Mouse (Mus musculus): ENCODE data around the gene Adprhl1. TPM values are rescaled to one million over a fixed set of nuclear protein-coding genes. Genes with fewer than 3 reads are reported as not detected.

Adprhl1 gene
- polyA plus RNA-seq (2014; fragmentation: Nextera tagmentation; extraction: Ambion mirVana), result not detected in 2 replicates

DNA sequence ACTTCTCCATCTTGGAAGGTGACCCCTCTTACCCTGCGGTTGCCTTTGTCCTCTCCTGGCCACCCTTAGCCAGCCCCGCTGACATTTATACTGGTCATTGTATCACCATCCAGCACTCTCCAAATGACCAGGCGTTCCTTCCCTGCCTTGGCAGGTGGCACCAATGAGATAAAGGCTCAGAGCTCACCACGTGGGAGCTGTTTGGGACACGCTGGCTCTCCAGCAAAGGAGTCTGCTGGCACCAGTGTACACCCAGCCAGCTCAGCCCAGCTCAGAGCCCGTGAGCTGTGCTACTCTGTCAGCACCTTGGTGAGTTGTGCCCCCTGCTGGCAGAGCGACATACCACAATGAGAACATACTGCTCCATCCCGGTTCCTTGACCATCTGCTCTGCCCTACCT lies at the start of gene Adprhl1:
TSS of gene Adprhl1 (minus strand) at position 144 of the 400 bp plus-strand sequence.
- no peak within 1 kb of the TSS for H3K4me2 ChIP-seq (ENCODE audit: low read depth, severe bottlenecking)
- H3K36me3 ChIP-seq (ENCODE audit: control insufficient read depth, insufficient read depth, low read length), result peaks cover 4% of the 10 kb centered on the region; the same call in 1 of the 2 replicates
- H3K9ac ChIP-seq (ENCODE audit: low read length), result no peak within 1 kb of the TSS
- peak; percentile 60; the same call in 1 of the 2 replicates for ATAC-seq (ENCODE audit: insufficient number of reproducible peaks, low FRiP score, low TSS enrichment, low read depth)
- H3K9me3 ChIP-seq (ENCODE audit: control insufficient read depth, low read length), result no peaks in the 10 kb centered on the region
- no peak within 1 kb of the TSS for H3K4me3 ChIP-seq (ENCODE audit: low read depth, low read length)
- DNase-seq (ENCODE audit: low spot score), result peak; percentile 80
- 42% methylated on average over 8 of the region's 8 CpGs for WGBS
- H3K27ac ChIP-seq (replicated peaks; ENCODE audit: low read depth, low read length), result no peak within 1 kb of the TSS
- no peaks in the 10 kb centered on the region for H3K4me1 ChIP-seq (ENCODE audit: control insufficient read depth, insufficient read depth, low read length)
- no peaks in the 10 kb centered on the region for H3K27me3 ChIP-seq (ENCODE audit: control insufficient read depth, insufficient read depth, low read length)

DNA sequence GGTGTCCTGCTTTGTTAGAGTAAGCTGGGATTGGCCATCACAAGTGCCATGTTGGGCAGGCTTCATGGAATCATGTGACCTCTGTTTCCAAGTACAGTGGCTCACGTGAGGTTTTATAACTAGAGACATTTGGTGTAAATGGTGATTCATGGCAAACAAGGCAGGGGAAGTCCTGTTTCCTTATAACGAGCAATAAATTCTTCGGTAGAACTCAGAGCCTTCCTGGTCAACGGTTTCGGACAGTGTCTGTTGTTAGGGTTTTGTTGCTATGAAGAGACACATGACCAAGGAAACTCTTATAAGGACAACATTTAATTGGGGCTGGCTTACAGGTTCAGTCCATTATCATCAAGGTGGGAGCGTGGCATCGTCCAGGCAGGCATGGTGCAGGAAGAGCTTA lies 47.1 kb upstream of the Adprhl1 start:
- ATAC-seq (ENCODE audit: insufficient number of reproducible peaks, low FRiP score, low TSS enrichment, low read depth), result no peak
- peaks cover 14% of the 10 kb centered on the region for H3K36me3 ChIP-seq (ENCODE audit: control insufficient read depth, insufficient read depth, low read length)
- H3K9ac ChIP-seq (ENCODE audit: low read length), result no peak overlapping the region
- no peak overlapping the region for H3K4me3 ChIP-seq (ENCODE audit: low read depth, low read length)
- no peaks in the 10 kb centered on the region for H3K27me3 ChIP-seq (ENCODE audit: control insufficient read depth, insufficient read depth, low read length)
- WGBS, result 85% methylated on average over 7 of the region's 7 CpGs
- H3K27ac ChIP-seq (replicated peaks; ENCODE audit: low read depth, low read length), result no peak overlapping the region
- no peaks in the 10 kb centered on the region for H3K9me3 ChIP-seq (ENCODE audit: control insufficient read depth, low read length)
- DNase-seq (ENCODE audit: low spot score), result no peak
- H3K4me1 ChIP-seq (ENCODE audit: control insufficient read depth, insufficient read depth, low read length), result no peaks in the 10 kb centered on the region
- H3K4me2 ChIP-seq (ENCODE audit: low read depth, severe bottlenecking), result no peak overlapping the region

DNA sequence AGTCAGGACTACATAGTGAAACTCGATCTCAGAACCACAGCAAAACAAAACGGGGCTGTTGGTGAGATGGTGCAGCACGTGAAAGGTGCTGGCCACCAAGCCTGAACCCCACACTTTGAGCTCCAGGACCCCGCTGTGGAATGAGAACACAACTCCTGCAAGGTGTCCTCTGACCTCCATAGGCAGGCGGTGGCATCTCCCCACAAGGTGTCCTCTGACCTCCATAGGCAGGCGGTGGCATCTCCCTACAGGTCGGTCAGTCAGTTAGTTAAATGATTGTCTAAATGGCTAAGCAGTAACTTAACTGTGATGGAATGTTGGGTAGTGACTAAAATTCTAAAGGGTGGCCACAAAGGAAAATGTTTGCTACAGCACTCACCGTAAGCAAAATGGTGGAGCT lies 45.6 kb upstream of the Adprhl1 start:
- no peak overlapping the region for H3K27ac ChIP-seq (replicated peaks; ENCODE audit: low read depth, low read length)

DNA sequence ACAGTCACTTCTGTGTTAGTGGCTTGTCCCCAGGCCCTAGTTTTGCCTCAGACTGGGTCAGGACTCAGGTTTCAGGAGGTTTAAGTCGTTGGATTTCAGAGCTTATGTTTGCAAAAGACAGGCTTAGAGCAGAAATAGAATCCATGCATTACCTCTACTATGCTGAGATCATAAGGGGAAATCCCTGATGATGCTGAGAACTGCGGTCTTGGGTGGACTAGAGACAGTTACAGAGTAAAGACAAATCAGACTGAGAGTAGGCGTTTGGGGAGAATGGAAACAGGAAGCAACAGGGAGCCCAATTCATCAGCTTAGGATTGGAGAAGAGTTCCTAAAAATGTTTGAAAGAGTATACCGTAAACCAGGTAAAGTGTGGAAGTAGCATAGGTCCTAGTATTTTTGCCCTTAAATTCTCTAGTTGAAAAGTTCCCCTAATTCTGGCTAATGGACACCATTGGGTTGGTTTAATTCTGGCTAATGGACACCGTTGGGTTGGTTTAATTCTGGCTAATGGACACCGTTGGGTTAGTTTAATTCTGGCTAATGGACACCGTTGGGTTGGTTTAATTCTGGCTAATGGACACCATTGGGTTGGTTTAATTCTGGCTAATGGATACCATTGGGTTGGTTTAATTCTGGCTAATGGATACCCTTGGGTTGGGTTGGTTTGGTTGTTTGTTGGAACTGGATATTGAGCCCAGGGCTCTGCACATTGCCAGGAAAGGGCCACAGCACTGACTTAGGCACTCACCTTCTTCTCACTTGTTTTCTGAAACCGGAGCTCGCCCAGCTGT lies 39.9 kb upstream of the Adprhl1 start:
- Histone ChIP-seq H3K4me3 (ENCODE audit: low read depth, low read length) (no peak overlapping the region), H3K27me3 (ENCODE audit: control insufficient read depth, insufficient read depth, low read length) (no peaks in the 10 kb centered on the region)
- 90% methylated on average over 9 of the region's 9 CpGs for WGBS

More for the DNA sequence above, 45.6 kb upstream of the Adprhl1 start:
- Histone ChIP-seq H3K9ac (ENCODE audit: low read length) (no peak overlapping the region), H3K4me2 (ENCODE audit: low read depth, severe bottlenecking) (no peak overlapping the region), H3K27me3 (ENCODE audit: control insufficient read depth, insufficient read depth, low read length) (no peaks in the 10 kb centered on the region), H3K36me3 (ENCODE audit: control insufficient read depth, insufficient read depth, low read length) (peaks cover 16% of the 10 kb centered on the region), H3K9me3 (ENCODE audit: control insufficient read depth, low read length) (no peaks in the 10 kb centered on the region), H3K4me3 (ENCODE audit: low read depth, low read length) (no peak overlapping the region), H3K4me1 (ENCODE audit: control insufficient read depth, insufficient read depth, low read length) (no peaks in the 10 kb centered on the region)
- ATAC-seq (ENCODE audit: insufficient number of reproducible peaks, low FRiP score, low TSS enrichment, low read depth), result no peak
- DNase-seq (ENCODE audit: low spot score), result no peak
- 93% methylated on average over 8 of the region's 8 CpGs for WGBS

DNA sequence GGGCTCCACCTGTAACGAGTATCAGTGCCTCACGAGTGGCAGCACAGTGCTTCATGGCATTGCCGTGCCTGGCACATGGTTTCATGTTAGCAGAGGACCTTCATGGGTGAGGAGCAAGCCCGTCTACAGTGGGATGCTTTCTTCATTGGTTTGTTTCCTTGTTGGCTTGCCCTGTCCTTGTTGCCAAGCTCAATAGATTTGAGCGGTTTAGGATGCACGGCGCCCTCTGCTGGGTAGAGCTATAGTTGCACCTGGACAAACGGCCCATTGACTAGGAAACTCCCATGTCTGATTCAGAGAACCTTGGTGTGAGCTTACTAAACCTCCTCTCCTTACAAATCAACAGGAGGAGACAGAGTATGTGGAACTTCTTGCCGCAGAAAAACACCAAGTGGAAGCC lies 38.4 kb upstream of the Adprhl1 start:
- no peak overlapping the region for H3K27ac ChIP-seq (replicated peaks; ENCODE audit: low read depth, low read length)
- no peaks in the 10 kb centered on the region for H3K9me3 ChIP-seq (ENCODE audit: control insufficient read depth, low read length)
- H3K4me3 ChIP-seq (ENCODE audit: low read depth, low read length), result no peak overlapping the region
- no peaks in the 10 kb centered on the region for H3K27me3 ChIP-seq (ENCODE audit: control insufficient read depth, insufficient read depth, low read length)
- DNase-seq (ENCODE audit: low spot score), result peak; percentile 87
- WGBS, result 23% methylated on average over 9 of the region's 9 CpGs
- ATAC-seq (ENCODE audit: insufficient number of reproducible peaks, low FRiP score, low TSS enrichment, low read depth), result no peak
- no peak overlapping the region for H3K4me2 ChIP-seq (ENCODE audit: low read depth, severe bottlenecking)
- H3K4me1 ChIP-seq (ENCODE audit: control insufficient read depth, insufficient read depth, low read length), result no peaks in the 10 kb centered on the region
- H3K36me3 ChIP-seq (ENCODE audit: control insufficient read depth, insufficient read depth, low read length), result peaks cover 8% of the 10 kb centered on the region; the same call in 1 of the 2 replicates
- H3K9ac ChIP-seq (ENCODE audit: low read length), result no peak overlapping the region

More for the DNA sequence above, 39.9 kb upstream of the Adprhl1 start:
- H3K9ac ChIP-seq (ENCODE audit: low read length), result no peak overlapping the region
- no peak overlapping the region for H3K27ac ChIP-seq (replicated peaks; ENCODE audit: low read depth, low read length)
- no peaks in the 10 kb centered on the region for H3K4me1 ChIP-seq (ENCODE audit: control insufficient read depth, insufficient read depth, low read length)
- peaks cover 8% of the 10 kb centered on the region; the same call in 1 of the 2 replicates for H3K36me3 ChIP-seq (ENCODE audit: control insufficient read depth, insufficient read depth, low read length)
- H3K9me3 ChIP-seq (ENCODE audit: control insufficient read depth, low read length), result no peaks in the 10 kb centered on the region
- no peak overlapping the region for H3K4me2 ChIP-seq (ENCODE audit: low read depth, severe bottlenecking)
- ATAC-seq (ENCODE audit: insufficient number of reproducible peaks, low FRiP score, low TSS enrichment, low read depth) (no peak), DNase-seq (ENCODE audit: low spot score) (no peak)

DNA sequence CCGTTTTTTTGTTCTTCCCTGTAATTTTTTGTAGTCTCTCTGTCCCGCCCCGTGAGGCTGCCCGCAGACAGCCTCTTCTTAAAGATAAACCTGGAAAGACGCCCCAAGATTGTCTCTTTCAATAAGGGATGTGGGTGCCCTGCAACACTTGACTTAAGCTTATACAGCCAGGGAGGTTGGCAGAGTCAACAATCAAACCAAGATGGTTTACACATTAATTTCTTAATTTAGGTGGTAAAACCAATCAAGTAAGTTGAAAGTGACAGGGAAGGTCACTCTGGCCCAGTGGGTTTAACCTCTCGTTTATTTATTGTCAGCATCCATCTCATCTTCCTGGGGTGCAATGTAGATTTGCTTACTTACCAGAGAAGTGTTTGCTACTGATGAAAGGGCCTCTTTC lies 34.7 kb upstream of the Adprhl1 start:
- DNase-seq (ENCODE audit: low spot score), result no peak
- H3K9me3 ChIP-seq (ENCODE audit: control insufficient read depth, low read length), result no peaks in the 10 kb centered on the region
- WGBS, result 5% methylated on average over 6 of the region's 6 CpGs
- H3K27me3 ChIP-seq (ENCODE audit: control insufficient read depth, insufficient read depth, low read length), result no peaks in the 10 kb centered on the region
- H3K36me3 ChIP-seq (ENCODE audit: control insufficient read depth, insufficient read depth, low read length), result no peaks in the 10 kb centered on the region
- no peak overlapping the region for H3K27ac ChIP-seq (replicated peaks; ENCODE audit: low read depth, low read length)
- peak overlapping the region; percentile 72 for H3K4me3 ChIP-seq (ENCODE audit: low read depth, low read length)
- H3K9ac ChIP-seq (ENCODE audit: low read length), result peak overlapping the region; percentile 57
- ATAC-seq (ENCODE audit: insufficient number of reproducible peaks, low FRiP score, low TSS enrichment, low read depth), result no peak
- H3K4me1 ChIP-seq (ENCODE audit: control insufficient read depth, insufficient read depth, low read length), result peaks cover 6% of the 10 kb centered on the region
- peak overlapping the region; percentile 85 for H3K4me2 ChIP-seq (ENCODE audit: low read depth, severe bottlenecking)

DNA sequence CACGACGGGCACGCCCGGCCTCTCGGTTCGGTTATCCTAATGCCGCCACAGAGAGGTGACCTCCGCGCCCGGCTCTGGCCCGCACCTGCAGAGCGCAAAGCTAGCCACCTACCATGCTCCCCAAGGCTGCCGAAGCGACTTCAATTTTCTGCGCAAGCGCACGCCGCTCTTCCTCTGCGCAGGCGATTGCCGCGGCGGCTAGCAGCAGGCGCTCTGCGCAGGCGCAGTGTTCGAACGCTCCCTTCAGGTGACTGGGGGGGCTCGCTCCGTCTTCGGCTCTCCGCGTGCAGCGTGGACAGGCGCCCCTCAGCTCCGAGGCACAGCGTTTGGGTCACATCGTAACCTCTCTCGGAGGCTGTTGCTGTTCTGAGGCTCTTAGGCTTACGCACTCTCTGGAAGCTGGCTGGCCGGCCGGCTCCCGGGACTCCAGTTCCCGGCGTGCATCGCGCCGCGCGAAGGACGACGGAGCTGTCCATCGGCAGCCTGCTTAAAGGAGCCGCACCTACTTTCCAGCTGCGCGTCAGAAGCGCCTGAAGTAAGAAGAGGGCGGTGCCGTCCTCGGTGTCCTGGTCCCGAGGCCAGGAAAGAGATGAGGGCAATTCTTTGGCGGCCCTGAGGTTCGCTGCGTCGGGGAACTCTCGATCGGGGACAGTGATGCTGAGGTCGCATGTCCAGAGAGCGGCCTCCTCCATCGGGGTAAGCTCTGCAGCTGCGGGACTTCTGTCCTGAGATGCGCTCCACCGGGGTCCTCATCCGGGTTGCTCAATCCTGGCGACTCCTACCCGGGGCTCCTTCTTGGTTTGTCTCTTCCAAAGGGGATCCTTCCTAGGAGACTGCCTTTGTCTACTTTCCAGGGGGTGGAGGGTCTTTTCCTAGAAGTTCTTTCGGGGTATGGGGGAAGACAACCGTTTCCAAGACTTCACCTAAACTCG lies 34.0 kb upstream of the Adprhl1 start, which contains the start of the genes Dcun1d2 and Tmco3:
TSS of gene Dcun1d2 (minus strand) at position 440 of the 932 bp plus-strand sequence.
TSS of gene Tmco3 (plus strand) at position 499 of the 932 bp plus-strand sequence.
- WGBS, result under 1% methylated on average over 79 of the region's 79 CpGs

DNA sequence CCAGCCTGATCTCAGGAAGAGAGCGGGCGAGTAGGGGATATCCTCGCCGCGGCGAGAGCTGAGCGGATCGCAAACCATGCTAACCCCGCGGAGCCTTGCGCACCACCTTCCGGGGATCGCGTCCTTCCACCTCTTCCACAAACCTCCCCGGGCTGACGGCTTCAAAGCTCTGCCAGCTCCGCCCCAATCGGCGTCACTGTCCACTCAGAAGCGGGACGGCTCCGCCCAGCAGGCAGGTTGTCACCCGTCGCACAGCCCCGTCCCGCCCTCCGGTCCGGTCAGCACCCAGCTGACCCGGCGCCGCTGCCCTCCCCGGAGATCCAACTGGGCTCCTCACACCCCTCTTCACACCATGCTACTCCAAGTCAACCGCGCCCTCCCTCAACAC lies 33.3 kb upstream of the Adprhl1 start:
- H3K4me1 ChIP-seq (ENCODE audit: control insufficient read depth, insufficient read depth, low read length), result peaks cover 6% of the 10 kb centered on the region
- H3K4me2 ChIP-seq (ENCODE audit: low read depth, severe bottlenecking), result peak overlapping the region; percentile 85
- H3K27ac ChIP-seq (replicated peaks; ENCODE audit: low read depth, low read length), result peak overlapping the region; percentile 70
- no peaks in the 10 kb centered on the region for H3K27me3 ChIP-seq (ENCODE audit: control insufficient read depth, insufficient read depth, low read length)
- H3K9ac ChIP-seq (ENCODE audit: low read length), result peak overlapping the region; percentile 57
- peak; percentile 78 for ATAC-seq (ENCODE audit: insufficient number of reproducible peaks, low FRiP score, low TSS enrichment, low read depth)
- H3K36me3 ChIP-seq (ENCODE audit: control insufficient read depth, insufficient read depth, low read length), result no peaks in the 10 kb centered on the region
- H3K4me3 ChIP-seq (ENCODE audit: low read depth, low read length), result peak overlapping the region; percentile 72
- under 1% methylated on average over 34 of the region's 34 CpGs for WGBS
- DNase-seq (ENCODE audit: low spot score), result peak; percentile 81
- H3K9me3 ChIP-seq (ENCODE audit: control insufficient read depth, low read length), result no peaks in the 10 kb centered on the region

More for the DNA sequence above, 34.0 kb upstream of the Adprhl1 start, which contains the start of the genes Dcun1d2 and Tmco3:
- H3K9me3 ChIP-seq (ENCODE audit: control insufficient read depth, low read length), result no peaks in the 10 kb centered on the region
- peaks cover 6% of the 10 kb centered on the region for H3K4me1 ChIP-seq (ENCODE audit: control insufficient read depth, insufficient read depth, low read length)
- peak within 1 kb of the TSS; percentile 72 for H3K4me3 ChIP-seq (ENCODE audit: low read depth, low read length)
- H3K36me3 ChIP-seq (ENCODE audit: control insufficient read depth, insufficient read depth, low read length), result no peaks in the 10 kb centered on the region
- peak within 1 kb of the TSS; percentile 85 for H3K4me2 ChIP-seq (ENCODE audit: low read depth, severe bottlenecking)
- ATAC-seq (ENCODE audit: insufficient number of reproducible peaks, low FRiP score, low TSS enrichment, low read depth) (peak; percentile 92), DNase-seq (ENCODE audit: low spot score) (peak; percentile 93)
- H3K27me3 ChIP-seq (ENCODE audit: control insufficient read depth, insufficient read depth, low read length), result no peaks in the 10 kb centered on the region
- H3K9ac ChIP-seq (ENCODE audit: low read length), result peak within 1 kb of the TSS; percentile 57
- peak within 1 kb of the TSS; percentile 70 for H3K27ac ChIP-seq (replicated peaks; ENCODE audit: low read depth, low read length)
